In genomic region chrX:82764204-82764603, GRCm38 (mm10) we compare ENCODE assay signal across 16 mouse cellular contexts.
"Had no signal": no experiment of that assay in that cellular context is flagged by ENCODE, and none has a peak within 500 bp of the region (broad histone marks: within the 10 kb centered on the region; RNA-seq: fewer than 3 reads in every experiment).

No protein-coding gene starts in this region.

- H3K36me3 ChIP-seq: neural tube, embryonic 13.5 days; neural tube, embryonic 15.5 days; stomach, embryonic 15.5 days had no signal

- H3K4me2 ChIP-seq: neural tube, embryonic 13.5 days; neural tube, embryonic 15.5 days; stomach, embryonic 15.5 days had no signal

- H3K9me3 ChIP-seq: neural tube, embryonic 13.5 days; neural tube, embryonic 15.5 days; stomach, embryonic 15.5 days had no signal

- H3K4me1 ChIP-seq: neural tube, embryonic 13.5 days; neural tube, embryonic 15.5 days; stomach, embryonic 15.5 days had no signal

- H3K4me3 ChIP-seq: neural tube, embryonic 13.5 days; neural tube, embryonic 15.5 days; stomach, embryonic 15.5 days had no signal

- H3K9ac ChIP-seq: neural tube, embryonic 13.5 days; neural tube, embryonic 15.5 days; stomach, embryonic 15.5 days had no signal

- H3K27ac ChIP-seq: neural tube, embryonic 13.5 days; neural tube, embryonic 15.5 days; stomach, embryonic 15.5 days; stomach, postnatal 0 days had no signal

- H3K27me3 ChIP-seq: neural tube, embryonic 13.5 days; neural tube, embryonic 15.5 days; stomach, embryonic 15.5 days had no signal

- DNase-seq: retina, postnatal 1 day; right cerebral cortex, adult 18-20 months; right cerebral cortex, postnatal 14 days; right cerebral cortex, postnatal 25 days; right cerebral cortex, postnatal 4 days; spleen, adult 18-20 months; thymus, adult 18-20 months; thymus, adult 2 months; thymus, postnatal 14 days; thymus, postnatal 25 days; thymus, postnatal 36 days; thymus, postnatal 4 days had no signal
